Mouse (Mus musculus) stomach, embryonic 15.5 days (tissue): Measurements from ENCODE around the gene Mup12. TPM values are rescaled to one million over a fixed set of nuclear protein-coding genes. Genes with fewer than 3 reads are reported as not detected.
"Not testable (repeated sequence)": the region's sequence is repeated elsewhere in the genome, so short reads cannot be mapped to it uniquely, and the experiment has no call there.

Experiments
- ATAC-seq: fragments of 200-750 bp; cut with Nextera tagmentation; 2 replicates; pipeline ENCODE4 v1.8.0; 2017; ENCODE audit warnings: low read depth, moderate number of reproducible peaks, moderate TSS enrichment; ENCODE audit not compliant: insufficient read depth, low FRiP score
- H3K27ac ChIP-seq: fragments of 300-500 bp; sonication (generic); 2 replicates; pipeline ENCODE4 v1.5.1; 2015; ENCODE audit warnings: mild to moderate bottlenecking, inconsistent platforms
- H3K27me3 ChIP-seq: fragments of 300-500 bp; sonication (generic); replicated peaks from 2 replicates; pipeline ENCODE4 v1.6.1; 2015; ENCODE audit warnings: inconsistent platforms
- H3K36me3 ChIP-seq: fragments of 300-500 bp; sonication (generic); 2 replicates; pipeline ENCODE4 v1.6.1; 2015; ENCODE audit warnings: inconsistent platforms
- H3K4me1 ChIP-seq: fragments of 300-500 bp; sonication (generic); 2 replicates; pipeline ENCODE4 v1.6.1; 2015; ENCODE audit warnings: inconsistent platforms
- H3K4me2 ChIP-seq: fragments of 300-500 bp; sonication (generic); 2 replicates; pipeline ENCODE4 v1.6.1; 2015; ENCODE audit warnings: mild to moderate bottlenecking, inconsistent platforms
- H3K4me3 ChIP-seq: fragments of 300-500 bp; sonication (generic); replicated peaks from 2 replicates; pipeline ENCODE4 v1.5.1; 2015; ENCODE audit warnings: inconsistent platforms
- H3K9ac ChIP-seq: fragments of 300-500 bp; sonication (generic); 2 replicates; pipeline ENCODE4 v1.6.1; 2015; ENCODE audit warnings: inconsistent platforms
- H3K9me3 ChIP-seq: fragments of 300-500 bp; sonication (generic); 2 replicates; pipeline ENCODE4 v1.6.1; 2016; ENCODE audit warnings: inconsistent platforms
- WGBS: fragments of 180-500 bp; shearing (Covaris S2); methylation state at CpG from one replicate; pipeline ENCODE4 v1.1.7; 2015; 5-methylcytosine and 5-hydroxymethylcytosine counted together
- polyA plus RNA-seq: library from polyadenylated mRNA; unstranded; fragments of >200 nt; fragmentation: Nextera tagmentation; extraction: Ambion mirVana; gene quantifications from 2 replicates; pipeline ENCODE4 v1.2.1, GENCODE M21; 2015

The Mup12 gene
- polyA plus RNA-seq = not detected in 2 replicates

GRCm38 (mm10) chr4:60741226-60741625 lies at the start of gene Mup12:
TSS of gene Mup12 (minus strand) at chr4:60741326.
- 94% methylated on average over 2 of the region's 4 CpGs for WGBS
- not testable (repeated sequence) for H3K9me3 ChIP-seq, H3K9ac ChIP-seq, H3K4me3 ChIP-seq, H3K4me2 ChIP-seq, H3K4me1 ChIP-seq, H3K36me3 ChIP-seq, H3K27me3 ChIP-seq, ATAC-seq, H3K27ac ChIP-seq

Other genes with a start within 250 kb of the Mup12 start
- not detected in 2 replicates for gene Mup1, start 239.4 kb downstream of the Mup12 start, polyA plus RNA-seq
- gene Mup10, start 159.1 kb downstream of the Mup12 start, polyA plus RNA-seq = not detected in 2 replicates
- gene Mup11, start 78.9 kb downstream of the Mup12 start, polyA plus RNA-seq = not detected in 2 replicates
- not detected in 2 replicates for gene Mup22, start 80.1 kb upstream of the Mup12 start, polyA plus RNA-seq